Mouse (Mus musculus): ENCODE data around the gene Sap18. TPM values are rescaled to one million over a fixed set of nuclear protein-coding genes. Genes with fewer than 3 reads are reported as not detected.
A peak's percentile ranks its signal among the peaks of the same experiment; 100 is the strongest.
"Not testable (repeated sequence)": the region's sequence is repeated elsewhere in the genome, so short reads cannot be mapped to it uniquely, and the experiment has no call there.

The Sap18 gene
- polyA plus RNA-seq (2015; fragmentation: Nextera tagmentation; extraction: Ambion mirVana) = 19.2 and 22.4 TPM in 2 replicates

- Histone ChIP-seq H3K9ac (peak within 1 kb of the TSS; percentile 64), H3K27me3 (no peaks in the 10 kb centered on the region), H3K36me3 (peaks cover 17% of the 10 kb centered on the region), H3K4me1 (peaks cover 12% of the 10 kb centered on the region; the same call in 1 of the 2 replicates), H3K4me3 (peak within 1 kb of the TSS; percentile 69), H3K27ac (peak within 1 kb of the TSS; percentile 80), H3K9me3 (no peaks in the 10 kb centered on the region), H3K4me2 (peak within 1 kb of the TSS; percentile 71)
- peak; percentile 94 for ATAC-seq (ENCODE audit: insufficient number of reproducible peaks, low FRiP score, low TSS enrichment, low read depth)
- under 1% methylated on average over 99 of the region's 99 CpGs for WGBS
Observed at GRCm38 (mm10) chr14:57797991-57798931, at the start of gene Sap18. Gene Sap18, plus strand, starts transcription at chr14:57798180.

GRCm38 (mm10) chr14:57749501-57749900, 48.5 kb upstream of the Sap18 start:
- 44% methylated on average over 2 of the region's 2 CpGs for WGBS
- Histone ChIP-seq H3K27ac (no peak overlapping the region), H3K27me3 (no peaks in the 10 kb centered on the region), H3K4me2 (no peak overlapping the region), H3K4me1 (peaks cover 8% of the 10 kb centered on the region), H3K4me3 (no peak overlapping the region), H3K9ac (no peak overlapping the region), H3K36me3 (no peaks in the 10 kb centered on the region), H3K9me3 (no peaks in the 10 kb centered on the region)
- ATAC-seq (ENCODE audit: insufficient number of reproducible peaks, low FRiP score, low TSS enrichment, low read depth) = no peak

- not testable (repeated sequence) for H3K36me3 ChIP-seq; H3K4me2 ChIP-seq; H3K27ac ChIP-seq; H3K4me1 ChIP-seq; H3K4me3 ChIP-seq; H3K9me3 ChIP-seq; ATAC-seq (ENCODE audit: insufficient number of reproducible peaks, low FRiP score, low TSS enrichment, low read depth); H3K9ac ChIP-seq; H3K27me3 ChIP-seq
Observed at GRCm38 (mm10) chr14:57751006-57751405, 47.0 kb upstream of the Sap18 start.

- Histone ChIP-seq H3K27ac (peak overlapping the region; percentile 57), H3K9ac (no peak overlapping the region)
- 22% methylated on average over 9 of the region's 9 CpGs for WGBS
Observed at GRCm38 (mm10) chr14:57753351-57753992, 44.5 kb upstream of the Sap18 start.

GRCm38 (mm10) chr14:57755661-57756060, 42.3 kb upstream of the Sap18 start:
- Histone ChIP-seq H3K36me3 (no peaks in the 10 kb centered on the region), H3K27ac (no peak overlapping the region), H3K4me1 (peaks cover 12% of the 10 kb centered on the region), H3K4me2 (no peak overlapping the region), H3K27me3 (no peaks in the 10 kb centered on the region), H3K4me3 (no peak overlapping the region), H3K9ac (no peak overlapping the region), H3K9me3 (no peaks in the 10 kb centered on the region)
- 85% methylated on average over 2 of the region's 2 CpGs for WGBS
- ATAC-seq (ENCODE audit: insufficient number of reproducible peaks, low FRiP score, low TSS enrichment, low read depth) = no peak

More at GRCm38 (mm10) chr14:57753351-57753992, 44.5 kb upstream of the Sap18 start:
- H3K9me3 ChIP-seq = no peaks in the 10 kb centered on the region
- H3K4me3 ChIP-seq = no peak overlapping the region
- H3K4me2 ChIP-seq = no peak overlapping the region
- H3K4me1 ChIP-seq = peaks cover 3% of the 10 kb centered on the region; the same call in 1 of the 2 replicates
- ATAC-seq (ENCODE audit: insufficient number of reproducible peaks, low FRiP score, low TSS enrichment, low read depth) = no peak
- no peaks in the 10 kb centered on the region for H3K27me3 ChIP-seq
- no peaks in the 10 kb centered on the region for H3K36me3 ChIP-seq

GRCm38 (mm10) chr14:57756094-57756493, 41.9 kb upstream of the Sap18 start:
- no peaks in the 10 kb centered on the region for H3K9me3 ChIP-seq
- 63% methylated on average over 4 of the region's 4 CpGs for WGBS
- H3K27ac ChIP-seq = no peak overlapping the region
- no peaks in the 10 kb centered on the region for H3K36me3 ChIP-seq
- H3K9ac ChIP-seq = no peak overlapping the region
- no peaks in the 10 kb centered on the region for H3K27me3 ChIP-seq
- H3K4me1 ChIP-seq = peaks cover 15% of the 10 kb centered on the region
- H3K4me2 ChIP-seq = no peak overlapping the region
- no peak overlapping the region for H3K4me3 ChIP-seq
- no peak for ATAC-seq (ENCODE audit: insufficient number of reproducible peaks, low FRiP score, low TSS enrichment, low read depth)

- Histone ChIP-seq H3K27me3 (no peaks in the 10 kb centered on the region), H3K4me3 (no peak within 1 kb of the TSS), H3K9me3 (no peaks in the 10 kb centered on the region), H3K9ac (no peak within 1 kb of the TSS), H3K4me1 (peaks cover 13% of the 10 kb centered on the region), H3K36me3 (no peaks in the 10 kb centered on the region), H3K4me2 (no peak within 1 kb of the TSS), H3K27ac (peak within 1 kb of the TSS; percentile 35; the same call in 1 of the 2 replicates)
- WGBS = 78% methylated on average over 4 of the region's 4 CpGs
- no peak for ATAC-seq (ENCODE audit: insufficient number of reproducible peaks, low FRiP score, low TSS enrichment, low read depth)
Observed at GRCm38 (mm10) chr14:57758237-57758636, 39.7 kb upstream of the Sap18 start, which contains the start of gene Lats2. Gene Lats2, minus strand, starts transcription at chr14:57758388.

- Histone ChIP-seq H3K36me3 (no peaks in the 10 kb centered on the region), H3K4me2 (no peak overlapping the region), H3K27me3 (no peaks in the 10 kb centered on the region), H3K4me3 (no peak overlapping the region), H3K9me3 (no peaks in the 10 kb centered on the region), H3K9ac (no peak overlapping the region), H3K4me1 (peaks cover 13% of the 10 kb centered on the region), H3K27ac (peak overlapping the region; percentile 33)
- WGBS = 56% methylated on average over 10 of the region's 10 CpGs
- no peak for ATAC-seq (ENCODE audit: insufficient number of reproducible peaks, low FRiP score, low TSS enrichment, low read depth)
Observed at GRCm38 (mm10) chr14:57760447-57761412, 37.2 kb upstream of the Sap18 start.

- Histone ChIP-seq H3K4me3 (no peak overlapping the region), H3K4me1 (no peaks in the 10 kb centered on the region), H3K36me3 (no peaks in the 10 kb centered on the region), H3K9me3 (no peaks in the 10 kb centered on the region), H3K27me3 (no peaks in the 10 kb centered on the region), H3K9ac (no peak overlapping the region), H3K27ac (no peak overlapping the region), H3K4me2 (no peak overlapping the region)
- ATAC-seq (ENCODE audit: insufficient number of reproducible peaks, low FRiP score, low TSS enrichment, low read depth) = no peak
- 92% methylated on average over 5 of the region's 5 CpGs for WGBS
Observed at GRCm38 (mm10) chr14:57769102-57769501, 28.9 kb upstream of the Sap18 start.

GRCm38 (mm10) chr14:57772157-57772815, 25.7 kb upstream of the Sap18 start:
- no peak overlapping the region for H3K4me3 ChIP-seq
- no peak overlapping the region for H3K27ac ChIP-seq
- H3K4me2 ChIP-seq = no peak overlapping the region
- H3K9ac ChIP-seq = no peak overlapping the region
- no peaks in the 10 kb centered on the region for H3K27me3 ChIP-seq
- H3K4me1 ChIP-seq = no peaks in the 10 kb centered on the region
- no peaks in the 10 kb centered on the region for H3K36me3 ChIP-seq
- no peaks in the 10 kb centered on the region for H3K9me3 ChIP-seq
- WGBS = 84% methylated on average over 6 of the region's 6 CpGs
- ATAC-seq (ENCODE audit: insufficient number of reproducible peaks, low FRiP score, low TSS enrichment, low read depth) = no peak

- no peaks in the 10 kb centered on the region for H3K9me3 ChIP-seq
- ATAC-seq (ENCODE audit: insufficient number of reproducible peaks, low FRiP score, low TSS enrichment, low read depth) = no peak
- H3K9ac ChIP-seq = no peak overlapping the region
- no peak overlapping the region for H3K27ac ChIP-seq
- WGBS = 61% methylated on average over 4 of the region's 4 CpGs
- no peak overlapping the region for H3K4me2 ChIP-seq
- H3K4me3 ChIP-seq = no peak overlapping the region
- no peaks in the 10 kb centered on the region for H3K4me1 ChIP-seq
- H3K27me3 ChIP-seq = no peaks in the 10 kb centered on the region
- H3K36me3 ChIP-seq = no peaks in the 10 kb centered on the region
Observed at GRCm38 (mm10) chr14:57787406-57787805, 10.6 kb upstream of the Sap18 start.

Measured in limb, embryonic 15.5 days (tissue).